Mouse (Mus musculus) regulatory T cell (primary cell): Measurements from ENCODE around the gene Fbxo7.
"Not testable (repeated sequence)": the region's sequence is repeated elsewhere in the genome, so short reads cannot be mapped to it uniquely, and the experiment has no call there.

Source experiments
- in situ Hi-C: fragments of 300-600 bp; cut with MboI, MseI; formaldehyde crosslinking; loops from one replicate; pipeline ENCODE4 v1.15.1; 2025; ENCODE audit warnings: high pct_unique_total_duplicates

Gene Fbxo7

DNA sequence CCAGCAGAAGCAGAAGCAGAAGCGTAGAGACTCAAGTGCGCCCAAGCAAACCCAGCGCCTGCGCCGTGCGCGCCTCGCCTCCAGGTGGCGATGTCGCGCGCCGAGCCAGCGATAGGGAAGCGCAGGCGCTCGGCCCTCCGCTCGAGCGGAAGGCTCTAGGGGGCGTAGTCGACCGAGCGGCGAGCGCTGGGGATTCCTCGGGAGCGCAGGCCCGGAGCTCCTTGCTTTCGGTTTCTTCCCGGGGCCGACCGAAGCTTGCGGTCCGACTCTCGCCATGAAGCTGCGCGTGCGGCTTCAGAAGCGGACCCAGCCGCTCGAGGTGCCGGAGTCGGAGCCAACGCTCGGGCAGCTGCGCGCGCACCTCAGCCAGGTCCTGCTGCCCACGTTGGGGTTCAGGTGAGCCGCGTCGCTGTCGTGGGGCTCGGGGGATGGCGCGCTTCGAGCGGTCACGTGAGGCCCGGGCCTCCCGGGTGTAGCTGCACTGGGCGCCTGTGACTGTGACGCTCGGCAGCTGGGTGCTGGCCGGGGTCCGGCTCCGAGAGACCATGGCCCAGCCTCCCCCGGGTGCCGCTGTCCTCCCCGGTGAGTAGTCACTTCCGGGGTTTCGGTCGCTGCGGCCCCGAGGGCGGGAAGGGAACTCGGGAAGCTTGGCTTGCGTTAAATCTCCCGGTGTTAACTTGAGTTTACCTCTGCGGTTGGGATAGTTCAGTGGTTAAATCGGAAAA lies at the start of gene Fbxo7:
TSS of gene Fbxo7 (plus strand) at position 224 of the 725 bp plus-strand sequence.
- in situ Hi-C loops: no loop called here

DNA sequence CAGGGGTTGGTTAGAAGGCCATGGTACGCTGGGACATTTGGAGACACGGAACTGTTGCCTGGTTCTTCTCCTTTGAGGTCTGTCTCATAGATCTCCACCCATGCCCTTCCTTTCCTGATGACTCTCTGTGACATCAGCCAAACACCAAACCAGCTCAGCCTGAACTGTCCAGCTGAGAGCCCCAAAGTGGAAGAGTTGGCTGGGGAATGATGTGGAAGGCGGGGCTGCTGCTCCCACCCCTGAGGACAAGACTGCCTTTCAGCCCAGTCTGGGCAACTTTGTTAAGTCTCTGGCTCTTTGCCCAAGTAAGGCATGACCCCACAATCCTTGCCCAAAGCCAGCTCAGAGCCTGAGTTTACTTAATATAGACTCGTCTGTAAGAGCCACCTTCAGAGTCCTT lies 48.9 kb upstream of the Fbxo7 start:
- in situ Hi-C loops: loop anchor here (5.0 kb wide), 1 partner anchor 494 kb away; no protein-coding TSS in a partner anchor

DNA sequence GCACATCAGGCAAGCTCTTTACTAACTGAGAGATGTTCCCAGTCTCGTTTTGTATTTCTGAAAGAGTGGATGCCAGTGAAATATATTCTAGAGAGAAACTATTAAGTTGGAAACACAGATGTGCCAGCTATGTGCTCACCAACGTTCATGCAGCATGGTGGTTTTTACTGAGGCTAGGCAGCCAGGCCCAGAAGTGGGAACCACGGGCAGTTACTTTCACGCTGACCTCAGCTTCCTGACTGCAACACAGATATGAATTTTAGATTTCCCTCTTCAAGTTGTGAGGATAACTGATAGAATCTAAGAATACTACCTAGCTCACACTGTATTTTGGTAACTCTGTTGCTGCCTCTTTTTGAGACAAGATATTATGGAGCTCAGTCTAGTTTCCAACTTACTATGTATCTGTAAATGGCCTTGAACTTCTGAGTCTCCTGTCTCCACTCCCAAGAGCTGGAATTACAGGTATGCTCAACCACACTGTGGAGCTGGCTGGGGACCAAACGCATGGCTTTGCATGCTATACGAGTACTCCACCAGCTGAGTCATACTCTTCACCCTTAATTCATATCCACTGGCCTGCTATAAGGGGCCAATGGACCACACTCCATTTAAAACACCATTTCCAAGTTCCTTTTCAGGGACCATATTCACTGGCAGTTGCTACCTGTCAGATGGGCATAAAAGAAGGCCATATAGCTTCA lies 32.2 kb upstream of the Fbxo7 start:
- in situ Hi-C loops: no loop called here

DNA sequence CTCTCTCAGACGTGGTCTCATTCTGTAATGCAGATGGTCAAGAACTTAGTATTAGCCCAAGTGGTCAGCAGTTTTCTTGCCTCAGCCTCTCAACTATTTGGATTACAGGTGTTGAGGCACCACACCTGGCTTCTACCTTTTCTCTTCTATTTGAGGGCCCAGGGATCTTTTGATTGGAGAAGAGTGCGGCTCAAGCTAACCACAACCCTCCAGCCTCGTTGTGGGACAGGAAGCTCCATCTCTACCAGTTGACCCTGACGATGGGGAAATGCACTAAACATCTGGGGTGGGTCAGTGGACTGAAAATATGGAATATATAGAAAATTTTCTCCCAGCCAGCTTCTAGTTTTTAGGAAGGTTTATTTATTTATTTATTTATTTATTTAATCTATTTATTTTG lies 29.4 kb upstream of the Fbxo7 start:
- in situ Hi-C loops: no loop called here

DNA sequence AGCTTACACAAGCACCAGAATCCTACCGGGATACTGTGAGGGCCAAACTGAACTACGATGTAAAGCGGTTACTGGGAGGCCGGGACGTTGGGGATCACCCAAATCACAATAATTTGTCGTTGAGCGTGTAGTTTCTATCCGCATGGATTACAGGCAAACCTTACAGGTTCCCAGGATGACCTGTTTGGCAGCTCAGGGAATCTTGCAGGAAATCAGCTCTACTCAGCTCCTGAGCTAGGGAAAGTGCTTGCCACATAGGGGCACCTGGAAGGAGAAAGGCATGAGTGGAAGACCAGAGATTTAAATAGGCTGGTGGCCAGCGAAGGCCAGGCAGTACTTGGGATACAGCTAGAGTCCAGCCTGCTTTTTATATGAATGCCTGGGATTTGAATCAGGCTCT lies 27.9 kb upstream of the Fbxo7 start:
- in situ Hi-C loops: no loop called here

DNA sequence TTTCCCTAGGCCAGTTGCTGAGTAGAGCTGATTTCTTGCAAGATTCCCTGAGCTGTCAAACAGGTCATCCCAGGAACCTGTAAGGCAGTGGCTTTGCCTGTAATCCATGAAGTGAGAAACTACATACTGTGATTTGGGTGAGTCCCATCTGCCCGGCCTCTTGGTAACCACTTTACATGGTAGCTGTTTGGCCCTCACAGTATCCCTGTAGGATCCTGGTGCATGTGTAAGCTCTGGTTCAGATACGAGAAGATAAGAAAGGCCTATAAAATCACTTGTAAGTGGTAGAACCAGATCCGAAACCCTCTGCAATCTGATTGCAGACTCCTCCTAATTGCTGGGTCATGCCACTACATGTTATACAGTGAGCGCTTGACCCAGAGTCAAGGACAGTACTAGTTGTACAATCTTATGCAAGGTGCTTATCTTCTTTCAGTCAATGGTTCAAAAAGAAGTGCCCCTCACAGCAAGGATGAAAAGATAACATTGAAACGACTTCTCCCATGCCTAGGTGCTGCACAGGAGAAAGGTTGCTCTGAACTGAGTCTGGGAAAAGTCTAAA lies 27.1 kb upstream of the Fbxo7 start:
- in situ Hi-C loops: no loop called here

DNA sequence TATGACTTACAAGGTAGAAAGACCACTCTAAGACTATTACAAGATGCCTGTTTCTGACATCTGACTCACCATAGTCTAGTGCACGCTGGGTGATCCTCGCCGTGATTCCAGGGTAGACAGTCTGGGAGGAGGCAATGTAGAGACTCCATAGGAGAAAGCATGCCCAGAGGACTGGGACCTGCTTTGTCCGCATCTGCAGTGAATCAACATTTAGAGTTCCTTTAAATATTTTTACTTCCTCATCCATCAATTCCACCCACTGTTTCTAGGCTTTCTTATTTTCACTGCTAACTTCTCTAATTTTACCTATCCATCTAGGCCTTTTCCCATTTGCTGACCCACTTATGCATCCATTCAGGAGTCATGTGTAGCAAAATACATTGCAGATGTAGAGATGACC lies 21.3 kb upstream of the Fbxo7 start:
- in situ Hi-C loops: no loop called here

DNA sequence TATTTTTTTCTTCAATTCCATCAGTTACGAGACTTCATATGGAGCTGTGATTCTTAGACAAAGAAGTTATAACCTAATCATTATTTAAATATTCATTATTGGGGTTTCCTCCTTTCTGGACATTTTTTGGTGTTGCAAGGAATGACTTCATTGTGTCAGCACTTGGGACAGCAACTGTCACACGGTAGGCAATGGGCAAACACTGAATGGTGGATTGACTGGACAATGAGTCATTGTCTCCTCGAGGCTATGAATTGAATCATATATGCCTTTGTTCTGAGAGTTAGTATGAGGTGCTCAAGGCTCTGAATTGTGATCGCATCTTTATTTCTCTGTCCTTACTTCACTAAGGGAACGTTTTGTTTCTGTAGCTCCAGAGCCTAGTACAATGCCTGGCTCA lies 15.3 kb upstream of the Fbxo7 start:
- in situ Hi-C loops: no loop called here

DNA sequence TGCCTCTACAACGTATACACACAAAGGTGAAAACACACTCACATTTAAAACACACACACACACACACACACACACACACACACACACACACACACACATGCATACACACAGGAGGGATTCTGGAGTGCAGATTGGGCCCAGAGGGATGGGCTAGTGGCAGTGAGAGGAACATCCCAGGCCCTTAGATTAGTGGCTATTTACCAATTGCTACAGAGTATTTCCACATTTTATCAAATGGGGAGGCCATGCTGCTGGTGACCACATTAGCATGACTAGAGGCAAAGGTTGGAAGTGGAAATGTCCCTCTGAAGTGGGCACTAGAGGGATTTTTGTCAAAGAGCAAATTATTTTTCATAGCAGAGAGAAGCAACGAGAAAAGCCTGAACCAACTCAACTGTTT lies 12.1 kb upstream of the Fbxo7 start:
- in situ Hi-C loops: no loop called here

DNA sequence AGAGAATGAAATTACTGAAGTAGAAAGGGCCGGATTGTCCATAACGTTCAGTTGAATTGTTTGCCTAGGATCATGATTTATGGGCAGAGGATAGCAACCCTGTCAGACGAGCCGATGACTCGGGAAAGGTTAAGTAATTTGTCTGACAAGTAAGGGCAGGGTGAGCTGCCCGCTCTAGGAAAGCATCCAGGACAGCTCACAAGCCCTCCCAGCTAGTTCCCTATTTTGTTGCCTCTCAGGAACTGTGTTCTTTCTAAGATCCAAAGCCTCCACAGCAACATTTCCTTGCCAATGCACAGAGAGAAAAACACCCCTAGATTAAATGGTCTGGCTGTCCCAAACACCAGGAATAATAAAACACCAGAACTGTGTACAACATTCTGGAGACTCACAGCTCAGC lies 11.1 kb upstream of the Fbxo7 start:
- in situ Hi-C loops: no loop called here

DNA sequence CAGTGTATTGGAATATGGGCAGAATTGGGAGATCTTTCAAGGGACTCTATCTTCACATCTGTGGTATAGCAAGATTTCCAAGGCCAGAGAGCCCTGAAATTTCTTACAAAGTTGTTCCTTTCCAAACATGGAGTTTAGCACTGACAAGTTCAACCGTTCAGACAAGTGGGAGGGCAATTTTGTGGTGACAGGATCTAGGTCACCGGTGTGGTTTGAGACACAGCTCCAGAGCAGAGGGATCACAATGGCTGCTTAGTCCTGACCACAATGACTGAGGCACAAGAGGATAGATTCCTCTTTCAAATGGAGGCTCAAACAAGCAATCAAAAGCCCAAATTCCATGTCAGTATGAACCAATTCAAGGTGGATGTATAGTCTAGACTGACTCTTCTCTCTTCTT lies 10.6 kb upstream of the Fbxo7 start:
- in situ Hi-C loops: no loop called here

DNA sequence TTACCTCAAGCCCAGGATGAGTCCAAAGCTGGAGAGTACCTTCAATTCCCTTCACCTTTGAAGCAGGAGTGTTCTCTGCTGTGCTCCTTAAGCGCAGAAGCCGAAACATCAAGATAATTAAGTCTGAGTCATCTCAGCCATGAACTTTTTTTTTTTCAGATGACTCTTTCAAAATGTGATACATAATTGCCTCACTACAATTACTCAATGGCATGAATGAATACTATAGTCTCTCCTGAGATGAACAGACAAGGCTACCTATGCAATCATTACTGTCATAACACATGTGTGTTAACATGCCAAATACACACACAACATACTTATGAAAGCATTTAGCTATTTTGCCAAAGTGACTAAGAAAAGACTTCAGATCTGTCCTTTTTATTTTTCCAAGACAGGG lies 10.0 kb upstream of the Fbxo7 start, which contains the start of gene Bpifc:
TSS of gene Bpifc (minus strand) at position 115 of the 400 bp plus-strand sequence.
- in situ Hi-C loops: no loop called here

DNA sequence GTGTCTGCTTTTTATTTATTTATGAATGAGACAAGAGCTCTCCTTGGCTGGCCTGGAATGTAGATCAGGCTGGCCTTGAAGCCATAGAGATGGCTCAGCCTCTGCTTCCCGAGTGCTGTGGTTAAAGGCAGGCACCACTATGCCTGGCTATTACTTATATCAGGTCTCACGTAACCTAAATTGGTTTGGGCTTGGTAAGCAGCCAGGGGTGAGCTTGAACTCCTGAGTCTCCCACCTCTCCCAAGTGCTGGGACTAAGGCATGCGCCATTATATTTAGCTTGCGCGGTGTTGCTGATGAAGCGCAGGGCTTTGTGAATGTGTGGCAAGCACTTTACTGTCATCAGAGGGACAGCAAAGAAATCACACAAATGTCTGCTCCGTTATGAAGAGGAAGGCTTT lies 4.0 kb upstream of the Fbxo7 start:
- in situ Hi-C loops: no loop called here

DNA sequence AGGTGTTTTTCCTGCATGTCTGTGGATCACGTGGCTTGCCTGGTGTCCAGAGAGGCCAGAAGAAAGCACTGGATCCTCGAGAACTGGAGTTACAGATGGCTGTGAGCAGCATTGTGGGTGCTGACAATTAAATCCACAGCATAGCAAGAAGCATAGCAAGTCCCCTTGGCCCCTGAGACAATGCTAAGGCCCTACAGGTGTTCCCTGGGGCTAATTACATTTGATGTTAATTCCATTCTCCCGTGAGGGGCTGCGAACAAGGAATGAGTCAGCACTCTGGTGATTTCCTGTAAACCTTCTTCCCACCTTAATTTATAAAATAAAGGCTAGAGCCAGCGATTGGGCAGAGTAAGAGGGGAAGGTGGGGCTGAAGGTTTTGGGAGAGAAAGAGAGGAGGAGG lies 3.0 kb upstream of the Fbxo7 start:
- in situ Hi-C loops: no loop called here

DNA sequence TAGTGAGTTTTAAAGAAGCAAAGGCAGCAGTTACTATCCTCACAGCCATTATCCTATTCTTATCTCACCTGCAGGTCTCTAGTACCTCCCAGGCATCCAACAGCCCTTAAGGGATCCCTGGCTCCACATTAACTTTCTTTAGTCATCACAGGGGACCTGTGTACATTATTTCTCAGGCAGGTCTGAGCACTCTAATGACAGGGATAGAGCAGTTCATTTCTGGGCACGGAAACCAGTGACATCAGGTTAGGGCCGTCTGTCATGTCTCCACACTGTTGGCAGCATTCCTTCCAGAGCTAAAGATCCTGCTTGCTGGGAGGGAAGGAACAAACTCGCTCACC lies 394 bp upstream of the Fbxo7 start:
- in situ Hi-C loops: no loop called here

DNA sequence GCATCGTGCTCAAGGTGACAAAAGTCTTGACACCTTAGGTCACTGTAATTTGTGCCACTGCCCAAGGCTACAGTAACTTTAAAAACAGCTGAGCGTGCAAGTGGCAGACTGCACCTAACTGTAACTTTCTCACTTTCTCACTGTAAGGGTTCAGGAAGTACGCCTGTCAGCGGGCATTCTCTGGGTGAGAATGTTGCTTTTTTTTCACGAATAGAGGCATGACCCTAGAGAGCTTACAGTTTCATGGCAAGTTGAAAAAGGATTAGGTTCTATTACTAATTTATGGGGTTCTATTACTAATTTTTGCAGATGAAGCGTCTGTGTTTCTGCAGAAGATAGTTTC lies 673 bp downstream of the Fbxo7 start:
- in situ Hi-C loops: no loop called here

DNA sequence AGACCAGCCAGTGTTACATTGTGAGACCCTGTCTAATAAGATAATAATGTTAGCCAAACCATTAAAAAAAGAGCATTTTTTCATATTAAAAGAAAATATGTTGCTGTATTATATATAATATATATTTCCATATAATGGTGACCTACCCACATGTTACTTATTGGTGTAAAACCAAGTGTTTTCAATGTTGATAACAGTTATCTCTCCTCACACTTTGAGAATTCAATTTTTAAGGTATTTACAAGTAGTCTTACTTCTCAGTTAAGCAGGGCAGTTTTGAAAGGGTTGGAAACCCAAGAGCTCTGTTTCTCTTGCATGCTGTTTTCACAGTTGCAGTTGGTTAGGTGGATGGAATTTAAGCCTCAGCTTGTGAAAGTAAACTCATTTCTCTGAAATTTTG lies 1.4 kb downstream of the Fbxo7 start:
- in situ Hi-C loops: no loop called here

DNA sequence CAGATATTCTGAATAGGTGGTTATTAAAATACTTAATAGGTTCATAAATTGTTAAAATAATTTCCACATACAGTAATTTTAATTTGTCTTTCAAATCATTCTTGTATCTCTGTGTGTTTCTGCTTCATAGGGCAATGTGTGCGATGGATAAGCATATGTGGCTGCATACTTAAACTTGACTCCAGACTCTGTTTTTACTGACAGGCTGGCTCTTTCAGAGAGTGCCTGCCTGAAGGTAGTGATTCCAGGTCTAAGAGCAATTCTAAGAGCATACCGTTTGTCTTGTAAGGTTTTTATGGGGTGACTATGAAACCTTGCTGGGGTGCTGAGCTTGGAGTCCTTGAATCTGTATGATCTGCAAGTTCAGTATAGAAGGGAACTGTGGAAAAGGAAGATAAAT lies 4.1 kb downstream of the Fbxo7 start:
- in situ Hi-C loops: no loop called here

DNA sequence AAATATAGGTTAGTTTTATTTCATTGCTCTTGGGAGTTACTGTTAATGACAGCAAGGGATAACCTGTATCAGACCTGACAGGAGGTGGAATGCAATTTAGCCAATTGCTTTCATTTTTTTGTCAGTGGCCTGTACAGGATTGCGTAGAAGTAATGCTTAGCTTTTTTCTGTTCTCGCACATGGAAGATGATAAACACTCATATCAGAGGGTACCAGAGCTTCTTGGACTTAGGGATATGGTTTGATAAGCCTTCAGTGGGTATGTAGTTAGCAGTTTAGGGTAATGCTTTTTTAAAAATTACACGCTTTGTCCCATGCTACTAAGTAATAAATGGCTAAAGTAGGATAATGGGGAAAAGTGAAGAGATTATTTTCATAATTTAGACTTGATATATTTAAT lies 4.6 kb downstream of the Fbxo7 start:
- in situ Hi-C loops: no loop called here

DNA sequence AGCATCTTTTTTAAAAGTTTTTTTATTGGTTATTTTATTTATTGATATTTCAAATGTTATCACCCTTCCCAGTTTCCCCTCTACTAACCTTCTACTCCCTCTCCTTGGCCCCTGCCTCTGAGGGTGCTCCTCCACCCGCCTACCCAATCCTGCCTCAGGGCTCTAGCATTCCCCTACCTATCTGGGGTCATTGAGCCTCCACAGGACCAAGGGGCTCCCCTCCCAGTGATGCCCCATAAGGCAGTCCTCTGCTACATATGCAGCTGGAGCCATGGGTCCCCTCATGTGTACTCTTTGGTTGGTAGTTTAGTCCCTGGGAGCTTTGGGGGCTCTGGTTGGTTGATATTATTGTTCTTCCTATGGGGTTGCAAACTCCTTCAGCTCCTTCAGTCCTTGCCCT lies 5.0 kb downstream of the Fbxo7 start:
- in situ Hi-C loops: not testable (repeated sequence)

DNA sequence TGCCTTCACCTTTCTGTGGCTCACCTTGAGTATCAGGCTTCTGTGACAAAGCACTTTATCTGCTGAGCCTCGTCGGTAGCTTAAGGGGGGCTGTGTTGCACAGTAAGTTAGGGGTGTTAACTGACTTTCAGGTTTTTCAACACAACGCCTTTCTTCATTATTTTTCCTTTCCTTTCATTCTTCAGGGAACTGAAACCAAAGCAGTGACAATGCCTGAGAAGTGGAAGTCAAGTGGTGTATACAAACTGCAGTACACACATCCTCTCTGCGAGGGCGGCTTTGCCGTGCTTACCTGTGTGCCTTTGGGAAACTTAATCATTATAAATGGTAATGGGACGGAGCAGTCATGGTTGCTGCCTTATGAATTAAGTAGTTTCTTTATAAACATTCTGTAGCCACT lies 9.0 kb downstream of the Fbxo7 start:
- in situ Hi-C loops: loop anchor here (5.0 kb wide), 1 partner anchor 68 kb away; no protein-coding TSS in a partner anchor

DNA sequence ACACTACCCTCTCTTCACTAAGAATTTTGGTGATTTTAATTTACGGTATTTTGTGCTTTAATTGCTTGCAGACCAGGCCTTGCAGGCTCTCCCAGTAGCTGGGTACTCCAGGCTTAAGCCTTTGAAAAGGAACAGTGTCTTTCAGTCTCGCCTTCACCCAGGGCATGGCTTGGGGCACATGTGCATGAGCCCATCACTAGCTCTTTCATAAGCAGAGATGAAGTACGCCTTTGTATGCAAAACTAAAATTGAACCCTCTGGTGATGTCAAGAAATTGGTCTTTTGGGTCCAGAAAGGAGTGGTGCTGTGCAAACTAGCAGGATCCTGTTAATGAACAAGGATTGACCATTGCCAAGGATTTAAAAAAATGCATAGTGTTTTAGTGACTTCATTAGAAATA lies 10.7 kb downstream of the Fbxo7 start:
- in situ Hi-C loops: loop anchor here (5.0 kb wide), 1 partner anchor 70 kb away; no protein-coding TSS in a partner anchor
